Mouse (Mus musculus) erythroblast, embryonic 14.5 days (primary cell): ENCODE measurements around the gene Cacfd1.

ENCODE experiments used
- GATA1 ChIP-seq: IDR thresholded peaks from 2 replicates; pipeline ENCODE4 v1.6.1; 2012; ENCODE audit warnings: low read length, inconsistent platforms, mixed read lengths
- TAL1 ChIP-seq: IDR thresholded peaks from 3 replicates; pipeline ENCODE4 v1.6.1; 2012; ENCODE audit warnings: low read length, inconsistent platforms, mixed read lengths

- TF ChIP-seq TAL1 (no peak), GATA1 (no peak)
Observed at GRCm38 (mm10) chr2:27017802-27018201, 8.1 kb downstream of the Cacfd1 start.
